Mouse (Mus musculus) C3H10T1/2 (cell line): ENCODE measurements around the gene Lingo2. TPM values are rescaled to one million over a fixed set of nuclear protein-coding genes. Genes with fewer than 3 reads are reported as not detected.

Experiments used
- polyA plus RNA-seq, 2 experiments: library from polyadenylated mRNA; unstranded; fragments of >200 nt; fragmentation: generic; extraction: Trizol; gene quantifications; one replicate each; pipeline ENCODE4 v1.2.1; 2012; ENCODE audit warnings: missing spikeins in 2 of 2

Lingo2 gene
- under 1 TPM; 0.01 to 0.05 TPM for polyA plus RNA-seq

DNA sequence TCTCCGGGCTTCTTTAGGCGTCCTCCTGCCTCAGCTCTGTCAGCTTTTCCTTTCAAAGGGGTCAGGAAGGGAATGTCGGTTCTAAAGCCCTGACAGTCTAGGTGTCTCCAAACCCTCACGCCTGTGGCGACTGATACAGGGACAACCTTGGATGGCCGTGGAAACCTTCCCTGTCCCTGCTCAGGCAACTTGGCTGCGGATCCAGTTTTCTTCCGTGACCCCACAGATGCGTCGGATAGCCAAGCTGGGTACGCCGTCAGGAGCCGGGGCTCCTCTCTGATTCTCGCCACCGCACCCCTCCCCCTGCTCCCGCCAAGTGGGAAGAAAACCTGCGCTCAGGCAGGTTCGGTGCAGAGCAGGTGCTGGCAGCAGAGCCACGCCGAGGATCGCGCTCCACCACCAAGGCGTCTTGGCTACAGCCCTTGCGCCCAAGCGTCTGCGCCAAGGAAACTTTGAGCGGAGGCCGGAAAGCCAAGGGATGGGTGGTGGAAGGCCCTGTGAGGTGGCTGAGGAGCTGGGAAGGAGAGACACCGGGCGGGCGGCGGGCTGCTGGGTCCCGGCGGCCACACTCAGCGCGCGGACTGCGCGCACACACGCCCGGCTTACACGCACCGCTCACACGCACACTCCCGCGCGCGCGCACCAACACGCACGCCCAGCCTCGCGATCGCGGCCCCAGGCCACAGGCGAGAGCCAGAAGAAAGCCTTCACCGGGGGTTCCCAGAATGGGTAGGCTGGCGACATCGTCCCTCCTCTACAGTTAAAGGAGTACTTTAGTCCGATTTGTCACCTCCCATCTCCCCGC lies at the start of gene Lingo2:
Gene Lingo2, minus strand, starts transcription at position 598 of the 805 bp plus-strand sequence.

